Mouse (Mus musculus): ENCODE results near the gene Amy2a4. TPM values are rescaled to one million over a fixed set of nuclear protein-coding genes. Genes with fewer than 3 reads are reported as not detected.
"Not testable (repeated sequence)": the region's sequence is repeated elsewhere in the genome, so short reads cannot be mapped to it uniquely, and the experiment has no call there.

Amy2a4 gene
- not detected for total RNA-seq (2021)
- long read RNA-seq, experiment 1: 0 reads
- long read RNA-seq, experiment 2: 0 reads

GRCm38 (mm10) chr3:113291349-113291748 lies at the start of gene Amy2a4:
TSS of gene Amy2a4 (minus strand) at chr3:113291449.
- DNase-seq: not testable (repeated sequence)

- DNase-seq: not testable (repeated sequence)
Observed at GRCm38 (mm10) chr3:113323952-113324351, 32.7 kb upstream of the Amy2a4 start, which contains the start of gene Amy2a3. TSS of gene Amy2a3 (minus strand) at chr3:113324052.

GRCm38 (mm10) chr3:113312937-113313336 lies 21.7 kb upstream of the Amy2a4 start:
- DNase-seq: not testable (repeated sequence)

GRCm38 (mm10) chr3:113280285-113280684 lies 11.0 kb downstream of the Amy2a4 start:
- not testable (repeated sequence) for DNase-seq

GRCm38 (mm10) chr3:113279586-113279985 lies 11.7 kb downstream of the Amy2a4 start:
- not testable (repeated sequence) for DNase-seq

- not testable (repeated sequence) for DNase-seq
Observed at GRCm38 (mm10) chr3:113258737-113259136, 32.5 kb downstream of the Amy2a4 start, which contains the start of gene Amy2a5. TSS of gene Amy2a5 (minus strand) at chr3:113258837.

Other genes with a start within 250 kb of the Amy2a4 start
- gene Amy2a5, start 32.6 kb downstream of the Amy2a4 start, total RNA-seq (2021): not detected
- not detected for gene Amy2a3, start 32.6 kb upstream of the Amy2a4 start, total RNA-seq (2021)
- not detected for gene Amy2a2, start 65.2 kb upstream of the Amy2a4 start, total RNA-seq (2021)
- not detected for gene Amy2a1, start 241.0 kb upstream of the Amy2a4 start, total RNA-seq (2021)

Data from gastrocnemius, postnatal 25 days (tissue).